In the genomic region with DNA sequence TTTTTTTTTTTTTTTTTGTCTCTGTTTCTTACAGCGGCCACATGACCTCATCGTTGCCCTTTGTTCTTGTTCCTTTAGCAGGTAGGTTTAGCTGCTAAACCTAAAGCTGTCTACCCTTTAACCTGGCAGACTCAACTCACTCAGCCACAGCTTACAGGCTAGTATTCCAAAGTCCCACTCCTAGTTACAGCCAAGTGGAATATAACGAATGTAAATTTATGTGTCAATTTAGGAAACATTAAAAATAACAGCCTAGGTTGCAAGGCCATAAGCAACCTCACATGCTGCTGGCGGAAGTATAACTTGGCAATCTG, we compare ENCODE assay signal across 18 mouse cellular contexts.
A peak's percentile ranks its signal among the peaks of the same experiment; 100 is the strongest.
DNase-seq lines count a peak whose midpoint lies in the region; ATAC-seq and TF ChIP-seq lines count a peak whose summit lies in the region.
"Had no signal": no experiment of that assay in that cellular context is flagged by ENCODE, and none has a peak within 500 bp of the region (broad histone marks: within the 10 kb centered on the region; RNA-seq: fewer than 3 reads in every experiment).

No protein-coding gene starts in this region.

- no peaks in the 10 kb centered on the region for H3K9me3 ChIP-seq in intestine, embryonic 14.5 days (ENCODE audit: control insufficient read depth, low read length)
- H3K9me3 ChIP-seq in intestine, embryonic 15.5 days, result no peaks in the 10 kb centered on the region
- no peaks in the 10 kb centered on the region for H3K9me3 ChIP-seq in ES-Bruce4 (replicated peaks; ENCODE audit: control insufficient read depth, insufficient read depth, low read length, poor library complexity, severe bottlenecking)
- H3K9me3 ChIP-seq in forebrain, embryonic 12.5 days, result no peaks in the 10 kb centered on the region
- H3K9me3 ChIP-seq in midbrain, embryonic 12.5 days, result no peaks in the 10 kb centered on the region
- H3K9me3 ChIP-seq: embryonic facial prominence, embryonic 15.5 days; hindbrain, embryonic 15.5 days; lung, embryonic 15.5 days had no signal

- no peak for TF ChIP-seq CTCF in ES-Bruce4 (IDR thresholded peaks at IDR 0.05; ENCODE audit: low read depth, low read length)

- no peak overlapping the region for H3K4me3 ChIP-seq in intestine, embryonic 14.5 days (ENCODE audit: low read depth, low read length)
- H3K4me3 ChIP-seq in intestine, embryonic 15.5 days (replicated peaks), result no peak overlapping the region
- H3K4me3 ChIP-seq in ES-Bruce4 (ENCODE audit: low read depth, low read length), result no peak overlapping the region
- H3K4me3 ChIP-seq in forebrain, embryonic 12.5 days (replicated peaks), result no peak overlapping the region
- H3K4me3 ChIP-seq in midbrain, embryonic 12.5 days, result no peak overlapping the region
- H3K4me3 ChIP-seq: embryonic facial prominence, embryonic 15.5 days; gastrocnemius, adult 2 months; hindbrain, embryonic 15.5 days; lung, embryonic 15.5 days had no signal

- TF ChIP-seq POLR2A in ES-Bruce4 (IDR thresholded peaks at IDR 0.05; ENCODE audit: insufficient read depth, low read length), result no peak

- 53% methylated on average over 4 of the region's 4 CpGs for WGBS in intestine, embryonic 14.5 days
- 60% methylated on average over 4 of the region's 4 CpGs for WGBS in intestine, embryonic 15.5 days
- 37% methylated on average over 4 of the region's 4 CpGs for WGBS in forebrain, embryonic 12.5 days
- WGBS in midbrain, embryonic 12.5 days, result 36% methylated on average over 4 of the region's 4 CpGs

- no peaks in the 10 kb centered on the region for H3K36me3 ChIP-seq in intestine, embryonic 14.5 days (ENCODE audit: control insufficient read depth, insufficient read depth, low read length)
- H3K36me3 ChIP-seq in intestine, embryonic 15.5 days, result no peaks in the 10 kb centered on the region
- no peaks in the 10 kb centered on the region for H3K36me3 ChIP-seq in ES-Bruce4 (ENCODE audit: control insufficient read depth, insufficient read depth, low read length, poor library complexity, severe bottlenecking)
- no peaks in the 10 kb centered on the region for H3K36me3 ChIP-seq in forebrain, embryonic 12.5 days (replicated peaks)
- no peaks in the 10 kb centered on the region for H3K36me3 ChIP-seq in midbrain, embryonic 12.5 days
- H3K36me3 ChIP-seq: embryonic facial prominence, embryonic 15.5 days; hindbrain, embryonic 15.5 days; lung, embryonic 15.5 days had no signal

- DNase-seq in intestine, embryonic 14.5 days (ENCODE audit: low spot score), result peak; percentile 46
- DNase-seq in cerebellum, postnatal 14 days, result no peak
- no peak for DNase-seq in heart, postnatal 4 days
- DNase-seq: cerebellum, adult 9-11 months; embryo, embryonic 11 days; gastrocnemius, adult 2 months; heart, adult 11 months; left cerebral cortex, postnatal 4 days; right cerebral cortex, postnatal 4 days had no signal

- H3K4me1 ChIP-seq in intestine, embryonic 14.5 days (replicated peaks; ENCODE audit: control insufficient read depth, insufficient read depth, low read length), result no peaks in the 10 kb centered on the region
- peaks cover 5% of the 10 kb centered on the region; the same call in 1 of the 2 replicates for H3K4me1 ChIP-seq in intestine, embryonic 15.5 days (replicated peaks)
- H3K4me1 ChIP-seq in ES-Bruce4 (ENCODE audit: control insufficient read depth, insufficient read depth, low read length), result peaks cover 12% of the 10 kb centered on the region
- H3K4me1 ChIP-seq in forebrain, embryonic 12.5 days, result peaks cover 8% of the 10 kb centered on the region
- peaks cover 11% of the 10 kb centered on the region; the same call in 1 of the 2 replicates for H3K4me1 ChIP-seq in midbrain, embryonic 12.5 days
- H3K4me1 ChIP-seq: hindbrain, embryonic 15.5 days had no signal

- TF ChIP-seq EP300 in ES-Bruce4 (IDR thresholded peaks at IDR 0.05; ENCODE audit: insufficient read depth, low read depth, low read length), result no peak

- H3K9ac ChIP-seq in intestine, embryonic 14.5 days (ENCODE audit: low read length), result no peak overlapping the region
- no peak overlapping the region for H3K9ac ChIP-seq in intestine, embryonic 15.5 days
- no peak overlapping the region for H3K9ac ChIP-seq in ES-Bruce4 (ENCODE audit: low read depth, poor library complexity, severe bottlenecking)
- H3K9ac ChIP-seq in forebrain, embryonic 12.5 days, result no peak overlapping the region
- no peak overlapping the region for H3K9ac ChIP-seq in midbrain, embryonic 12.5 days (replicated peaks)
- H3K9ac ChIP-seq: embryonic facial prominence, embryonic 15.5 days; hindbrain, embryonic 15.5 days; lung, embryonic 15.5 days had no signal

- H3K27me3 ChIP-seq in intestine, embryonic 14.5 days (replicated peaks; ENCODE audit: control insufficient read depth, insufficient read depth, low read length), result 0 out of 2 replicates have a peak, but pooled peaks cover 14% of the 10 kb centered on the region
- H3K27me3 ChIP-seq in intestine, embryonic 15.5 days (replicated peaks), result no peaks in the 10 kb centered on the region
- no peaks in the 10 kb centered on the region for H3K27me3 ChIP-seq in ES-Bruce4 (ENCODE audit: control insufficient read depth, insufficient read depth, low read length, poor library complexity, severe bottlenecking)
- H3K27me3 ChIP-seq in forebrain, embryonic 12.5 days, result peaks cover 53% of the 10 kb centered on the region
- peaks cover 74% of the 10 kb centered on the region for H3K27me3 ChIP-seq in midbrain, embryonic 12.5 days
- H3K27me3 ChIP-seq: lung, embryonic 15.5 days had no signal

- H3K4me2 ChIP-seq in intestine, embryonic 14.5 days (ENCODE audit: low read length), result no peak overlapping the region
- H3K4me2 ChIP-seq in intestine, embryonic 15.5 days (replicated peaks), result no peak overlapping the region
- H3K4me2 ChIP-seq in forebrain, embryonic 12.5 days, result no peak overlapping the region
- no peak overlapping the region for H3K4me2 ChIP-seq in midbrain, embryonic 12.5 days (replicated peaks)
- H3K4me2 ChIP-seq: embryonic facial prominence, embryonic 15.5 days; hindbrain, embryonic 15.5 days; lung, embryonic 15.5 days had no signal

- H3K27ac ChIP-seq in intestine, embryonic 14.5 days (ENCODE audit: low read depth), result no peak overlapping the region
- no peak overlapping the region for H3K27ac ChIP-seq in intestine, embryonic 15.5 days
- peak overlapping the region; percentile 13; the same call in 1 of the 2 replicates for H3K27ac ChIP-seq in ES-Bruce4 (ENCODE audit: insufficient read depth, low read length)
- 0 out of 2 replicates have a peak overlapping the region, but pooled peaks have one; percentile 31 for H3K27ac ChIP-seq in forebrain, embryonic 12.5 days
- H3K27ac ChIP-seq in midbrain, embryonic 12.5 days (replicated peaks), result peak overlapping the region; percentile 61
- H3K27ac ChIP-seq: embryonic facial prominence, embryonic 15.5 days; gastrocnemius, adult 2 months; hindbrain, embryonic 15.5 days; kidney, postnatal 0 days; lung, embryonic 15.5 days; macrophage had no signal

- no peak for ATAC-seq in intestine, embryonic 14.5 days (replicated peaks; ENCODE audit: low FRiP score, low TSS enrichment, low read depth)
- ATAC-seq in intestine, embryonic 15.5 days, result no peak
- ATAC-seq in forebrain, embryonic 12.5 days (ENCODE audit: low FRiP score), result no peak; the same call in 1 of the 2 replicates
- ATAC-seq in midbrain, embryonic 12.5 days (ENCODE audit: low FRiP score, low read depth), result no peak

Comparison
In these comparisons a context has a peak if more than half of its experiments do, and no peak if none do; other contexts are left out.
1. H3K27ac ChIP-seq: peak in ES-Bruce4 (single experiment), forebrain, embryonic 12.5 days (single experiment) and midbrain, embryonic 12.5 days (single experiment); none in intestine, embryonic 14.5 days (single experiment) and intestine, embryonic 15.5 days (single experiment).